Mouse (Mus musculus) MEL (cell line): ENCODE results near the gene Srgap3. TPM values are rescaled to one million over a fixed set of nuclear protein-coding genes. Genes with fewer than 3 reads are reported as not detected.

Source experiments
- DNase-seq: peaks from one replicate; pipeline ENCODE4 v3.0.0; 2011; ENCODE audit warnings: low read depth, low spot score
- H3K27ac ChIP-seq: 2 replicates; pipeline ENCODE4 v1.5.1; 2012; ENCODE audit warnings: low read depth, mild to moderate bottlenecking, control low read depth, low read length, moderate library complexity; ENCODE audit not compliant: control insufficient read depth
- H3K27me3 ChIP-seq, 2 experiments: fragments of 150-350 bp in 1 of 2; sonication (generic) in 1 of 2; 2 replicates each; pipeline ENCODE4 v1.6.1; 2012; ENCODE audit warnings: low read length in 2 of 2, mild to moderate bottlenecking in 2 of 2, improper control_type of control experiment in 1 of 2, moderate library complexity in 1 of 2; ENCODE audit not compliant: insufficient read depth in 2 of 2, control insufficient read depth in 1 of 2
- H3K36me3 ChIP-seq, 2 experiments: 2 replicates each; pipeline ENCODE4 v1.6.1; 2012 to 2014; ENCODE audit warnings: low read length in 2 of 2, improper control_type of control experiment in 1 of 2, inconsistent platforms in 1 of 2, mild to moderate bottlenecking in 1 of 2; ENCODE audit not compliant: insufficient read depth in 2 of 2, control insufficient read depth in 1 of 2
- H3K4me1 ChIP-seq, 2 experiments: fragments of 150-350 bp in 1 of 2; sonication (generic) in 1 of 2; 2 replicates each; pipeline ENCODE4 v1.6.1; 2012; ENCODE audit warnings: low read length in 2 of 2, improper control_type of control experiment in 1 of 2, mild to moderate bottlenecking in 1 of 2; ENCODE audit not compliant: insufficient read depth in 2 of 2, control insufficient read depth in 1 of 2
- H3K4me3 ChIP-seq, 2 experiments: fragments of 150-350 bp in 1 of 2; sonication (generic) in 1 of 2; 2 replicates each; pipeline ENCODE4 v1.5.1; 2012; ENCODE audit warnings: low read depth in 2 of 2, low read length in 2 of 2, mild to moderate bottlenecking in 2 of 2, moderate library complexity in 2 of 2, control low read depth in 1 of 2, improper control_type of control experiment in 1 of 2; ENCODE audit not compliant: control insufficient read depth in 1 of 2, insufficient read depth in 1 of 2
- H3K79me2 ChIP-seq: 2 replicates; pipeline ENCODE4 v1.6.1; 2012; ENCODE audit warnings: mild to moderate bottlenecking, low read length, moderate library complexity; ENCODE audit not compliant: control insufficient read depth, poor library complexity, insufficient read depth
- H3K9ac ChIP-seq: 2 replicates; pipeline ENCODE4 v1.6.1; 2012; ENCODE audit warnings: low read depth, mild to moderate bottlenecking, control low read depth, low read length, moderate library complexity; ENCODE audit not compliant: control insufficient read depth, poor library complexity, severe bottlenecking
- H3K9me3 ChIP-seq: fragments of 150-350 bp; sonication (generic); replicated peaks from 2 replicates; pipeline ENCODE4 v1.6.1; 2012; ENCODE audit warnings: mild to moderate bottlenecking, low read length, improper control_type of control experiment, moderate library complexity; ENCODE audit not compliant: insufficient read depth
- BHLHE40 ChIP-seq: IDR thresholded peaks from 2 replicates; pipeline ENCODE4 v1.6.1; 2012; ENCODE audit warnings: low read depth, mild to moderate bottlenecking, inconsistent platforms, low read length, improper control_type of control experiment, borderline replicate concordance
- CTCF ChIP-seq, 3 experiments: IDR thresholded peaks in 2 of 3; conservative IDR thresholded peaks in 1 of 3; 2 replicates each; pipeline ENCODE4 v1.5.1; 2011 to 2012; ENCODE audit warnings: low read length in 3 of 3, low read depth in 2 of 3, mild to moderate bottlenecking in 2 of 3, improper control_type of control experiment in 1 of 3, inconsistent platforms in 1 of 3, mixed read lengths in 1 of 3, moderate library complexity in 1 of 3; ENCODE audit not compliant: control insufficient read depth in 1 of 3, insufficient read depth in 1 of 3, poor library complexity in 1 of 3, severe bottlenecking in 1 of 3
- ELF1 ChIP-seq: IDR thresholded peaks from 2 replicates; pipeline ENCODE4 v1.6.1; 2014; ENCODE audit warnings: low read depth, mild to moderate bottlenecking, inconsistent platforms, low read length, improper control_type of control experiment, moderate library complexity
- GABPA ChIP-seq: IDR thresholded peaks from 2 replicates; pipeline ENCODE4 v1.6.1; 2012; ENCODE audit warnings: low read depth, mild to moderate bottlenecking, inconsistent platforms, low read length, improper control_type of control experiment, moderate library complexity
- GATA1 ChIP-seq: IDR thresholded peaks from 2 replicates; pipeline ENCODE4 v1.6.1; 2011; ENCODE audit warnings: low read depth, low read length, improper control_type of control experiment
- HCFC1 ChIP-seq: IDR thresholded peaks from 2 replicates; pipeline ENCODE4 v1.6.1; 2012; ENCODE audit warnings: low read depth, mild to moderate bottlenecking, inconsistent platforms, low read length, improper control_type of control experiment, moderate library complexity
- JUND ChIP-seq: IDR thresholded peaks from 2 replicates; pipeline ENCODE4 v1.6.1; 2011; ENCODE audit warnings: low read depth, mild to moderate bottlenecking, improper control_type of control experiment, low read length
- KAT2A ChIP-seq: conservative IDR thresholded peaks from 2 replicates; pipeline ENCODE4 v1.6.1; 2012; ENCODE audit warnings: low read depth, low read length, improper control_type of control experiment, inconsistent platforms
- MAFK ChIP-seq: IDR thresholded peaks from 2 replicates; pipeline ENCODE4 v1.6.1; 2011; ENCODE audit warnings: low read depth, mild to moderate bottlenecking, low read length, improper control_type of control experiment, borderline replicate concordance
- MAZ ChIP-seq: IDR thresholded peaks from 2 replicates; pipeline ENCODE4 v1.6.1; 2012; ENCODE audit warnings: low read depth, mild to moderate bottlenecking, inconsistent platforms, low read length, improper control_type of control experiment
- MEF2A ChIP-seq: IDR thresholded peaks from 2 replicates; pipeline ENCODE4 v1.6.1; 2014; ENCODE audit warnings: low read depth, mild to moderate bottlenecking, inconsistent platforms, low read length, improper control_type of control experiment; ENCODE audit not compliant: poor library complexity, insufficient replicate concordance, severe bottlenecking; ENCODE audit errors: extremely low read depth
- POLR2A ChIP-seq, 2 experiments: IDR thresholded peaks; 2 replicates each; pipeline ENCODE4 v1.6.1; 2011 to 2012; ENCODE audit warnings: low read length in 2 of 2, mild to moderate bottlenecking in 2 of 2, control low read depth in 1 of 2, improper control_type of control experiment in 1 of 2, low read depth in 1 of 2, moderate library complexity in 1 of 2; ENCODE audit not compliant: control insufficient read depth in 1 of 2, insufficient read depth in 1 of 2, poor library complexity in 1 of 2
- POLR2AphosphoS2 ChIP-seq: IDR thresholded peaks from 2 replicates; pipeline ENCODE4 v1.6.1; 2011; ENCODE audit warnings: low read length, improper control_type of control experiment
- POLR2AphosphoS5 ChIP-seq: IDR thresholded peaks from 2 replicates; pipeline ENCODE4 v1.6.1; 2012; ENCODE audit warnings: low read depth, borderline replicate concordance, mild to moderate bottlenecking, inconsistent platforms, low read length, moderate library complexity, mixed read lengths
- RCOR1 ChIP-seq: IDR thresholded peaks from 2 replicates; pipeline ENCODE4 v1.6.1; 2012; ENCODE audit warnings: low read depth, mild to moderate bottlenecking, inconsistent platforms, low read length, improper control_type of control experiment
- SMC3 ChIP-seq: IDR thresholded peaks from 2 replicates; pipeline ENCODE4 v1.6.1; 2011; ENCODE audit warnings: low read depth, low read length, improper control_type of control experiment
- TCF12 ChIP-seq: IDR thresholded peaks from 2 replicates; pipeline ENCODE4 v1.6.1; 2014; ENCODE audit warnings: low read depth, mild to moderate bottlenecking, inconsistent platforms, low read length, improper control_type of control experiment, moderate library complexity
- UBTF ChIP-seq: IDR thresholded peaks from 2 replicates; pipeline ENCODE4 v1.6.1; 2012; ENCODE audit warnings: low read depth, mild to moderate bottlenecking, inconsistent platforms, low read length, improper control_type of control experiment, moderate library complexity, borderline replicate concordance; ENCODE audit not compliant: insufficient read depth
- USF1 ChIP-seq: IDR thresholded peaks from 2 replicates; pipeline ENCODE4 v1.6.1; 2014; ENCODE audit warnings: low read depth, mild to moderate bottlenecking, inconsistent platforms, low read length, improper control_type of control experiment, moderate library complexity
- USF2 ChIP-seq, 2 experiments: IDR thresholded peaks; 2 replicates each; pipeline ENCODE4 v1.6.1; 2011 to 2012; ENCODE audit warnings: improper control_type of control experiment in 2 of 2, low read length in 2 of 2, borderline replicate concordance in 1 of 2, inconsistent platforms in 1 of 2, low read depth in 1 of 2, mild to moderate bottlenecking in 1 of 2; ENCODE audit not compliant: insufficient read depth in 1 of 2
- ZC3H11A ChIP-seq: IDR thresholded peaks from 2 replicates; pipeline ENCODE4 v1.6.1; 2012; ENCODE audit warnings: low read depth, mild to moderate bottlenecking, inconsistent platforms, low read length, improper control_type of control experiment
- ZKSCAN1 ChIP-seq: IDR thresholded peaks from 2 replicates; pipeline ENCODE4 v1.6.1; 2012; ENCODE audit warnings: low read depth, mild to moderate bottlenecking, inconsistent platforms, low read length, improper control_type of control experiment, moderate library complexity
- ZMIZ1 ChIP-seq: IDR thresholded peaks from 2 replicates; pipeline ENCODE4 v1.6.1; 2012; ENCODE audit warnings: low read depth, mild to moderate bottlenecking, inconsistent platforms, low read length, improper control_type of control experiment, moderate library complexity
- polyA plus RNA-seq, 2 experiments: library from polyadenylated mRNA; stranded (reverse) in 1 of 2; unstranded in 1 of 2; fragments of >175 nt in 1 of 2; fragments of >200 nt in 1 of 2; gene quantifications; 2 replicates each; pipeline versions ENCODE4 v1.2.1 to v1.2.4; 2012; ENCODE audit warnings: low replicate concordance in 2 of 2, low read depth in 1 of 2; ENCODE audit not compliant: insufficient read length in 2 of 2, insufficient read depth in 1 of 2, missing spikeins in 1 of 2
- total RNA-seq: library from RNA; depleted of rRNA; stranded (reverse); fragments of 300-350 nt; gene quantifications from 2 replicates; pipeline ENCODE4 v1.2.3, GENCODE M21; 2012

The Srgap3 gene
- total and polyA plus RNA-seq, 3 experiments = 0.31 to 0.75 TPM; not detected in 1

DNA sequence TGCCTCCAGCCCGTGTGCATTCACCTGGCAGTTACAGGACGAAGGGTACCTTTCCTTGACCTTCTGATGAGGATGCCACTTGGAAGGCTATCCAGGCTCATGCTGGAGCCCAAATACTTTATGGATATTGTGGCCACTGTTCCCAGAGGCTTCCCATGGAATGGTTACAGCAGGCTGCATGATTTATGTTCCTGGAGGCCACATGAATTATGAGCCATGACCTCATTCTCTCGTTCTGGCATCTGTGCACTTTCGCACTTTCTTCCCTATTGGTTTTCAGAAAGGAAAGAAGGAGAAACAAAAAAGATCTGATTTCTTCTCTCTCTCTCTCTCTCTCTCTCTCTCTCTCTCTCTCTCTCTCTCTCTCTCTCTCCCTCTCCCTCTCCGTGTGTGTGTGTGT, 104.6 kb downstream of the Srgap3 start:
- no peak for DNase-seq
- Histone ChIP-seq H3K36me3 (no peaks in the 10 kb centered on the region), H3K79me2 (no peaks in the 10 kb centered on the region; the same call in 1 of the 2 replicates), H3K9me3 (no peaks in the 10 kb centered on the region), H3K9ac (no peak overlapping the region), H3K4me1 (no peaks in the 10 kb centered on the region), H3K27me3 (no peaks in the 10 kb centered on the region), H3K4me3 (no peak overlapping the region), H3K27ac (no peak overlapping the region)
- TF ChIP-seq GATA1 = no peak
- TF ChIP-seq POLR2A (IDR thresholded peaks at IDR 0.05; ENCODE audit: control insufficient read depth in 1 of 2, insufficient read depth in 1 of 2, low read depth in 1 of 2, low read length in 2 of 2, poor library complexity in 1 of 2) = no peak
- TF ChIP-seq RCOR1 = no peak
- TF ChIP-seq CTCF (IDR thresholded peaks at IDR 0.05 in 2 of 3, conservative IDR thresholded peaks at IDR 0.05 in 1 of 3; ENCODE audit: control insufficient read depth in 1 of 3, insufficient read depth in 1 of 3, low read depth in 2 of 3, low read length in 3 of 3, poor library complexity in 1 of 3, severe bottlenecking in 1 of 3) = no peak
- TF ChIP-seq UBTF = no peak
- TF ChIP-seq ZMIZ1 = no peak

GRCm38 (mm10) chr6:112840400-112840799, 106.7 kb downstream of the Srgap3 start:
- H3K9me3 ChIP-seq = no peaks in the 10 kb centered on the region
- H3K4me1 ChIP-seq = no peaks in the 10 kb centered on the region
- H3K27me3 ChIP-seq = no peaks in the 10 kb centered on the region
- no peaks in the 10 kb centered on the region for H3K36me3 ChIP-seq
- H3K4me3 ChIP-seq = no peak overlapping the region
- TF ChIP-seq KAT2A = no peak
- no peak for TF ChIP-seq MEF2A
- TF ChIP-seq UBTF = no peak
- TF ChIP-seq HCFC1 = no peak
- no peak for TF ChIP-seq ZKSCAN1
- H3K27ac ChIP-seq = no peak overlapping the region
- DNase-seq = no peak
- H3K9ac ChIP-seq = no peak overlapping the region
- H3K79me2 ChIP-seq = no peaks in the 10 kb centered on the region; the same call in 1 of the 2 replicates

DNA sequence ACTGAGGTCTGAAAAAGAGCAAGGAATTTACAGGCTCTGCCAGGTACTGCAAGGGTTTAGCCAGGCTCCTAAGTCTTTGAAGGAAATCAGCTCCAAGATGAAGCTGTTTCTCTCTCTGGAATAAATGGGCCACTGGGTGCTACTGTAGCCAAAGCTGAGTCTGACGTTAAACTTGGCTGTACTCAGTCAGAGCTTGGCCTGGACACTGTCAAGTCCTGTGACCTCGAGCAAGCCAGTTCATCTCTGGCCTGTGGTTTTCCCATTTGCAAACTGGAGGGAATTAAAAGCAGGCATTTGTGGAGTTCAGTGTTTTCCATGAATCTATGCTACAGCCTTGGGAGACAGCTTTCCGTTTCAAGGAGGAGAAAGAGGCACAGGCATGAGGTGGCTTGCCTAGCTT, 107.7 kb downstream of the Srgap3 start:
- no peaks in the 10 kb centered on the region for H3K27me3 ChIP-seq
- H3K36me3 ChIP-seq = no peaks in the 10 kb centered on the region
- no peak overlapping the region for H3K9ac ChIP-seq
- no peak for DNase-seq
- no peaks in the 10 kb centered on the region for H3K4me1 ChIP-seq
- H3K9me3 ChIP-seq = no peaks in the 10 kb centered on the region
- no peak overlapping the region for H3K4me3 ChIP-seq
- TF ChIP-seq BHLHE40 (no peak), JUND (no peak), ZKSCAN1 (no peak), SMC3 (no peak), POLR2AphosphoS5 (no peak), ELF1 (no peak), HCFC1 (no peak), MAFK (no peak), ZC3H11A (no peak), POLR2AphosphoS2 (no peak), USF1 (no peak), TCF12 (no peak), USF2 (IDR thresholded peaks at IDR 0.05; ENCODE audit: borderline replicate concordance in 1 of 2, insufficient read depth in 1 of 2, low read depth in 1 of 2, low read length in 2 of 2) (no peak), GABPA (no peak), UBTF (no peak), MAZ (no peak)
- no peaks in the 10 kb centered on the region; the same call in 1 of the 2 replicates for H3K79me2 ChIP-seq
- no peak overlapping the region for H3K27ac ChIP-seq
